Mouse (Mus musculus): ENCODE measurements around the gene Slc6a20a. TPM values are rescaled to one million over a fixed set of nuclear protein-coding genes. Genes with fewer than 3 reads are reported as not detected.

Gene Slc6a20a
- 10 to 100 TPM; 15.5 to 17.5 TPM for total RNA-seq (2021)
- long read RNA-seq, experiment 1, transcript Slc6a20a-201 (11 exons, 2,732 nt) = major isoform, 20 of 24 reads
- long read RNA-seq, experiment 1, partial matches to known transcripts = 1 of 24 reads
- long read RNA-seq, experiment 1, other reads (novel, unspliced or antisense) = 3 of 24 reads
- long read RNA-seq, experiment 2, transcript Slc6a20a-201 (11 exons, 2,732 nt) = major isoform, 18 of 21 reads
- long read RNA-seq, experiment 2, partial matches to known transcripts = 2 of 21 reads
- long read RNA-seq, experiment 2, other reads (novel, unspliced or antisense) = 1 of 21 reads

DNA sequence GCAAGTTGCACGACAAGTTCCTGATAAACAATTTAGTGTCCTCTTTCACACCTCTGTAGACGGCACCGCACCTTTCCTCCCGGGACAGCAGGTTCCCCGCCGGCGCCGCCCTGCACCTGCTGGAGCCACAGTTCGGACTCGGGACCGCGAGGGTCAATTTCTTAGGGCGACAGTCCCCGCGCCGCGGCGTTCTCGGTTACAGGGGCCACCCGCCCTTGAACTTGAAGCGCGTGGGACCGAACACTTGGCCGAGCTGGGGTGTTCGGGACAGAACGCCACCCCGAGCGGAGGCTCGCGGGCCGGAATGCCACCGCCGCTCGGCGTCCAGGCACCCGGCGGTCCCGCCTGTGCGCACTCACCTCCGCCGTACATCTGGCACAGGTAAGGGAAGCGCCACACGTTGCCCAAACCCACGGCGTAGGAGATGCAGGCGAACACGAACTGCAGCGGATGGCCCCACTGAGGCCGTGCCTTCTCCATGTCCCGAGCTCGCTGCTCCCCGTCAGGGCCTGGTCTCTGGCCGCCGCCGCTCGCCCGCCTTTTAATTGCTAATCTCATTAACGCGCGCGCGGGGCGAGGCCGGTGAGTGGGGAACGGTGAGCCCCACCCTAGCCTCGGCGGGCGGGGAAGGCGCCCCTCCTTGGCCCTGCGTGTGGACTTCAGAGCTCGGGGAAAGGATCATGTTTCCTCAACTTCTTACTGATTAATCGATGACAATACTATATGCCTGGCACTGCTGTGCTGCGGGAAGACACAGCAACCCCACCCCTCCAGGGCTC, at the start of gene Slc6a20a, which contains the start of gene Ccr9:
Gene Slc6a20a (minus strand): TSS at position 559 of the 779 bp plus-strand sequence.
Gene Ccr9 (plus strand): TSS at position 113 of the 779 bp plus-strand sequence.
- no peak for DNase-seq (ENCODE audit: low spot score in 2 of 2)

GRCm38 (mm10) chr9:123722737-123723493, 44.2 kb upstream of the Slc6a20a start:
- DNase-seq (ENCODE audit: low spot score in 2 of 2) = no peak

GRCm38 (mm10) chr9:123717186-123718008, 38.7 kb upstream of the Slc6a20a start, which contains the start of gene Lztfl1:
Lztfl1 (minus strand) TSS chr9:123717697.
- DNase-seq (ENCODE audit: low spot score in 2 of 2) = peak; percentile 92 to 98

DNA sequence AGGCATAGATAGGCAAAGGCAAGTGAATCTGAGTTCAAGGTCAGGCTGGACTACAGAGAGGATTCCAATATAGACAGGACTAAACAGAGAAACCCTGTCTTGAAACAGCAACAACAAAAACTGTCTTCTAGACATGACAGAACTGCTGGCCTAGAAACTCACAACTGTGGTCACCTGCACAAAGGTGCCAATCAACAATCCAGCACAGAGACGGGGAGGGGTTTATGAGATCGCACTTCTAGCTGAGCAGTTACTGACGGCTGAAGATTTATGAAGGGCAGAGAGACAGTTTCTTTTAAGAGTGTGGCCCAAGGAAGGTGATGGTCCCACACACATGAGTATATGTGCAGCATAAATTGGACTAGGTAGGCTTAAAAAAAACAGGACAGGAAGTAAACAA, 37.6 kb upstream of the Slc6a20a start:
- no peak for DNase-seq (ENCODE audit: low spot score in 2 of 2)

DNA sequence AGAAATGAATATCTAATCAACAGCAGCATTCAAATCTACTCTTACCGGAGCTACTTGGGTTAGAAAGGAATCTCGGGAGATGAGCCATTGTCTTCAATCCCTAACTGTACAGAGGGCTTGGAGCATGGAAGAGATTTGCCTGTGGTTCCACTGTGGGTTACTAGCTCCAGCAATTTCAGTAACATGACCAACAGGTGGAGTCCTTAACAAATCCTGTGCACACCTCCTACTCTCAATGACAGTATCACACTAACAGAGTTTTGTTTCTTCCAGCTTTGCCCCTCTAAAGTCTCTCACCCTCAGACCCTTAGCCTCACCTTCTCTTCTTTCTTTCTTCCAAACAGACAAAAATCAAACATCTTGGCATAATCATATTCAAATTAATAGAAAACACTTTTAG, 34.4 kb upstream of the Slc6a20a start:
- DNase-seq (ENCODE audit: low spot score in 2 of 2) = no peak

GRCm38 (mm10) chr9:123709226-123709625, 30.5 kb upstream of the Slc6a20a start:
- DNase-seq (ENCODE audit: low spot score in 2 of 2) = no peak

DNA sequence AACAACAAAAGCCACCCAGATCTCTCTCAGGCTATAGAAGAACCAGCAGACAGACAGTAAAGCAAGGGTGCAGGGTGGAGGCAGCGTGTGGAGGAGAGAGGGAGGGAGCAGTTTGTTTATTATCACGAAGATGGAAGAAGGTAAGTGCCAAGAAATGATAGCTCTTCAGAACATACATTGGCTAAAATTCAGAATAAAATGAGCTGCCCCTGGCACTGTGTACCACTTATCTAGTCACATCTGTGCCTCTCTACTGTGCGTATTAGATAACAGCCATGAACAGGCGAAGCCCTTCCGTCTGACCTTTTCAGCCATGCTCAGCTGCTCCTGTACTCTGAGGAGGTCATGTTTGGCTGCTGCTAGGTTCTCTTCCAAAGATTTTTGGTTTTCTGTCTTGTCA, 23.1 kb upstream of the Slc6a20a start:
- no peak for DNase-seq (ENCODE audit: low spot score in 2 of 2)

DNA sequence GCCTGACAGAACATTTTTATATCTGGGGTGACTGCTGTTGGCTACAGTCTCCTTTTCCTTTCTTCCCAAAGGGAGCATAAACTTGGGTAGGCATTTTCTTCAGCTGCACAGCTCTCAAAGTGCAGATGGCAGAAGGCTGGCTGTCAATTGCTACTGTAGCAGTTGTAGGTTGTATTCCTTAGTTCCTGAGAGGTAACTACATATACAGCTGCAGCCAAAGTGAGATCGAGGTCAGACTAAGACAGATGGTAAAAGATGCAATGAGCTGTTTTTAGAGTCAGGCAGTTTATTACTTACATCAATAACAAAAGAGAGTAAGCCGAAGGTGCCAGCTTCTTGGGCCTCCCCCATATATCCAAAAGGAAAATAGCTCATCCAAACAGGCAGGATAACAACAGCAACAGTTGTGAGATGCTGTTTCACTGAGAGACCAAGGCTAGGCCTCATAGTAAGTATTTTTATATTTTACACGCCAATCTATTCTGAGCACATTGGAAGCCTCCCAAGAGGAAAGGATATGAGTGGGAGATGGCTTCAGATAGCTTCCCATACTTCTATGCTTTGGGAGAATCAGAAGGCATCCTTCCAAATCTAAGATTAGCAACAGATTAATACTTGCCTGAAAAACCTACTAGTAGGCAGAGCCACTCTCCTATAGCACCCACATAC, 17.1 kb upstream of the Slc6a20a start:
- peak in 1 of 2 experiments; percentile 41 for DNase-seq (ENCODE audit: low spot score in 2 of 2)

- no peak for DNase-seq (ENCODE audit: low spot score in 2 of 2)
Observed at GRCm38 (mm10) chr9:123688227-123688626, 9.5 kb upstream of the Slc6a20a start.

- DNase-seq (ENCODE audit: low spot score in 2 of 2) = peak in 1 of 2 experiments; percentile 4
Observed at GRCm38 (mm10) chr9:123686206-123686605, 7.5 kb upstream of the Slc6a20a start.

GRCm38 (mm10) chr9:123683704-123684103, 5.0 kb upstream of the Slc6a20a start:
- no peak for DNase-seq (ENCODE audit: low spot score in 2 of 2)

DNA sequence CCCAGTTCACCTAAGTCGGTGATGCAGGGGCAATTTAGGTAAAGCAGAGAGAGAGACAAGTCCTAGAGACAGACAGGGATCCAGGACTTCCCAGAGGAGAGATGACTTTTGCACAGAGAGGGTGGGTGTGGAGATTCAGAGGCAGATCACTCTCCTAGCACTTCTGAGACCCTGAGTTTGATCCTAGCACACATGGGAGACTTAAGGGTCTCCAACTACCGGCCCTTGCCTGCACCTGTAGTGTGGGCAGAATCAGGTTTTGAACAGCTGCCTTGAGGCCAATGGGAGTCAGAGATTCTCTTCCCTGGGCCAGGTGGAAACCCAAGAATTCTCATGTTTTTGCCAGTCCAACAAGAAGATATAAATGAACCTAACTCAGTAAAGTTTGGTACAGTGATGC, 513 bp upstream of the Slc6a20a start:
- DNase-seq (ENCODE audit: low spot score in 2 of 2) = no peak

GRCm38 (mm10) chr9:123665645-123666044, 13.0 kb downstream of the Slc6a20a start:
- peak in 1 of 2 experiments; percentile 13 for DNase-seq (ENCODE audit: low spot score in 2 of 2)

GRCm38 (mm10) chr9:123659986-123660676, 18.6 kb downstream of the Slc6a20a start:
- peak in 1 of 2 experiments; percentile 12 for DNase-seq (ENCODE audit: low spot score in 2 of 2)

GRCm38 (mm10) chr9:123658981-123659380, 19.7 kb downstream of the Slc6a20a start:
- DNase-seq (ENCODE audit: low spot score in 2 of 2) = no peak

GRCm38 (mm10) chr9:123657457-123657856, 21.2 kb downstream of the Slc6a20a start:
- DNase-seq (ENCODE audit: low spot score in 2 of 2) = no peak

DNA sequence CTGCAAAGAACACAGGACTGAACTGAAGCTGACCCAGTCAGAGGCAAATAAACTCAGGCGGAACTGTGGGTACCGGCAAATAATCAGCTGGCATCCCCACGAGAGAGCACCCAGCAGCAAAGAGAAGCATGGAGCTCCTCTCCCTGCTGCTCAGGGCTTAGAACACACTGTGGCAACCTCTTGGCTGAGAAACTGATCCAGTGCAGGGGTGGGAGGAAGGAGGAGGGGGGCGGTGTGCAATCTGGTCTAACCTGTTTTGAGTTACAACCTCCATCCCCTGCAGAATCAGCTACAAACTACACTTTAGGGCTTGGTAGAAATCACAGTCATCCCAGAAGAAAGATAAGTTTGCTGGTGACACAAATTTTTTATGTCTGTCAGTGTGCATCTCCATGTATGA, 27.3 kb downstream of the Slc6a20a start:
- DNase-seq (ENCODE audit: low spot score in 2 of 2) = no peak

DNA sequence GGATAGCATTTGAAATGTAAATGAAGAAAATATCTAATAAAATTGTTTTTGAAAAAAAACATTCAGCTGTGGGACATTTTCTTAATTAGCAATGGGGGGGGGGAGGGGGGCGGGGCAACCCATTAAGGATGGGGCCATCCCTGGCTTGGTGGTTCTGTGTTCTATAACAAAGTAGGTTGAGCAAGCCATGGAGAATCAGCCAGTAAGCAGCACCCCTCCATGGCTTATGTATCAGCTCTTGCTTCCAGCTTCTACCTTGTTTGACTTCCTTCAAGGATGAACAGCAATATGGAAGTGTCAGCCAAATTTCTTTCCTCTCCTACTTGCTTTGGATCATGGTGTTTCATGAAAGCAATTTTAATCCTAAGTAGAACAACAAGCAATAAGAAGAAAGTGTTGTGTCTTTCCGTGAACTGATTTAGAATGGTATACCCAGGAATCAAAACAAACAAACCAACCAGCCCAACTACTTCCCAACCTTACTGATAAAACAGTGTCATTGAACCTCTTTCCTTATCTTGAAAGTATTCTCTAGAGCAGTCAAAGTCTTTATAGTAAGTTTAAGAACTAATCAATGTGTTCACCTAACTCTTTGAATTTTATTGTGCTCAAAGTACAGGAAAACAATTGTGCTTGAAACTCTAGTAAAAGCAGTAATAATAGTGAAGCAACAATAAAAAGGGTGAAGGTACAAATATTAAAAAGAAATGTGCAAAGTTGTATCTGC, 28.7 kb downstream of the Slc6a20a start:
- DNase-seq (ENCODE audit: low spot score in 2 of 2) = no peak

- no peak for DNase-seq (ENCODE audit: low spot score in 2 of 2)
Observed at GRCm38 (mm10) chr9:123640106-123640505, 38.6 kb downstream of the Slc6a20a start.
